Mouse (Mus musculus): ENCODE results near the gene Wdr31.

DNA sequence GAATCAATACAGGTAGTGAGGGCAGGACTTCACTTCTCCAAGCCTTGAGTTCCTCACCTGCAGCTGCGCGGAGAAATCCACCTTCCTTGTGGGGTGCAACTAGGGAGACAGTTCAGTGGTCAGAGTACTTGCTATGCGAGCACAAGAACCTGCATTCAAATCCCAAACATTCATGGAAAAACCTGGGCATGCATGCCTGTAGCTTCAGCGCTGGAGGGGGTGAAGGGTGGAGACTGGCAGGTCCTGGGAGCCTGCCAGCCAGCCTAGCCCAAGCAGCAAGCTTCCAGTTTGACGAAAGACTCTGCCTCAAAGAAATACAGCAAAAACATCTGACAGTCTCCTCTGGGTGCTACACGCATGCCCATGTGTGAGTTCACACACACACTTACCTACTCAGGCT is 35.6 kb downstream of the Wdr31 start, which contains the start of gene Rnf183:
- no peak for TF ChIP-seq CTCF (conservative IDR thresholded peaks at IDR 0.05; ENCODE audit: insufficient read depth, insufficient read length, low read depth, low read length)
- no peak for TF ChIP-seq POLR2A (IDR thresholded peaks at IDR 0.05; ENCODE audit: low read depth, low read length)
